Mouse (Mus musculus): ENCODE measurements around the gene Tnrc18.

Tnrc18 gene

GRCm38 (mm10) chr5:142694627-142695340, 122.7 kb downstream of the Tnrc18 start:
- in situ Hi-C loops (cut with MseI, MboI): no loop called here

- in situ Hi-C loops (cut with MseI, MboI): no loop called here
These were observed 123.6 kb downstream of the Tnrc18 start for GRCm38 (mm10) chr5:142693738-142694430.

GRCm38 (mm10) chr5:142692971-142693737, 124.3 kb downstream of the Tnrc18 start:
- in situ Hi-C loops (cut with MseI, MboI): no loop called here

GRCm38 (mm10) chr5:142692248-142692647, 125.2 kb downstream of the Tnrc18 start, which contains the start of gene Slc29a4:
Slc29a4 (plus strand) TSS chr5:142692512.
- in situ Hi-C loops (cut with MseI, MboI): no loop called here

- in situ Hi-C loops (cut with MseI, MboI): no loop called here
These were observed 127.1 kb downstream of the Tnrc18 start for GRCm38 (mm10) chr5:142690343-142690742.

GRCm38 (mm10) chr5:142688866-142689265, 128.6 kb downstream of the Tnrc18 start:
- in situ Hi-C loops (cut with MseI, MboI): no loop called here

GRCm38 (mm10) chr5:142682529-142682928, 134.9 kb downstream of the Tnrc18 start:
- in situ Hi-C loops (cut with MseI, MboI): no loop called here

- in situ Hi-C loops (cut with MseI, MboI): no loop called here
These were observed 135.6 kb downstream of the Tnrc18 start for GRCm38 (mm10) chr5:142681911-142682310.

GRCm38 (mm10) chr5:142679065-142679464, 138.4 kb downstream of the Tnrc18 start:
- in situ Hi-C loops (cut with MseI, MboI): no loop called here

GRCm38 (mm10) chr5:142678141-142678571, 139.3 kb downstream of the Tnrc18 start:
- in situ Hi-C loops (cut with MseI, MboI): no loop called here

Measured in mouse trophoblast stem cell (cell line).